Mouse (Mus musculus) cerebellum, adult 18-20 months (tissue): Measurements from ENCODE around the gene S100a6.

Experiments
- DNase-seq, 2 experiments: peaks; one replicate each; pipeline ENCODE4 v3.0.0; 2021

Gene S100a6

GRCm38 (mm10) chr3:90601486-90602110, 11.1 kb upstream of the S100a6 start, which contains the start of gene Gm42674:
Gm42674 (plus strand) TSS chr3:90601904.
- no peak for DNase-seq

- DNase-seq: no peak
Observed at GRCm38 (mm10) chr3:90603623-90604022, 9.1 kb upstream of the S100a6 start, which contains the start of gene S100a4. S100a4 (plus strand) TSS chr3:90603771.

- DNase-seq: no peak
Observed at GRCm38 (mm10) chr3:90604416-90604815, 8.3 kb upstream of the S100a6 start.

- DNase-seq: no peak
Observed at GRCm38 (mm10) chr3:90605049-90605448, 7.6 kb upstream of the S100a6 start.

GRCm38 (mm10) chr3:90605736-90606135, 6.9 kb upstream of the S100a6 start:
- no peak for DNase-seq

GRCm38 (mm10) chr3:90606185-90606584, 6.5 kb upstream of the S100a6 start:
- no peak for DNase-seq

- DNase-seq: no peak
Observed at GRCm38 (mm10) chr3:90607361-90607760, 5.3 kb upstream of the S100a6 start.

GRCm38 (mm10) chr3:90608223-90608622, 4.5 kb upstream of the S100a6 start, which contains the start of gene S100a5:
S100a5 (plus strand) TSS chr3:90608523.
- no peak for DNase-seq

GRCm38 (mm10) chr3:90609102-90609501, 3.6 kb upstream of the S100a6 start:
- DNase-seq: no peak

- DNase-seq: no peak
Observed at GRCm38 (mm10) chr3:90611494-90611893, 1.2 kb upstream of the S100a6 start.

GRCm38 (mm10) chr3:90612061-90612460, 621 bp upstream of the S100a6 start:
- no peak for DNase-seq

GRCm38 (mm10) chr3:90613461-90614147, 922 bp downstream of the S100a6 start:
- DNase-seq: no peak

- DNase-seq: no peak
Observed at GRCm38 (mm10) chr3:90614148-90614530, 1.5 kb downstream of the S100a6 start.

GRCm38 (mm10) chr3:90614611-90615251, 2.0 kb downstream of the S100a6 start:
- DNase-seq: no peak

- peak; percentile 37 to 41 for DNase-seq
Observed at GRCm38 (mm10) chr3:90615415-90615814, 2.7 kb downstream of the S100a6 start.

GRCm38 (mm10) chr3:90615911-90616310, 3.2 kb downstream of the S100a6 start:
- no peak for DNase-seq

- no peak for DNase-seq
Observed at GRCm38 (mm10) chr3:90617586-90617985, 4.9 kb downstream of the S100a6 start.

- no peak for DNase-seq
Observed at GRCm38 (mm10) chr3:90621552-90621951, 8.9 kb downstream of the S100a6 start.

- DNase-seq: no peak
Observed at GRCm38 (mm10) chr3:90623435-90624071, 10.9 kb downstream of the S100a6 start.

- DNase-seq: no peak
Observed at GRCm38 (mm10) chr3:90625496-90625895, 12.8 kb downstream of the S100a6 start.

- no peak for DNase-seq
Observed at GRCm38 (mm10) chr3:90626266-90627021, 13.8 kb downstream of the S100a6 start.

- DNase-seq: no peak
Observed at GRCm38 (mm10) chr3:90627366-90627765, 14.7 kb downstream of the S100a6 start.

GRCm38 (mm10) chr3:90627807-90628206, 15.1 kb downstream of the S100a6 start:
- peak in 1 of 2 experiments; percentile 13 for DNase-seq
